Mouse (Mus musculus) heart, embryonic 11.5 days (tissue): ENCODE results near the gene Cdc26. TPM values are rescaled to one million over a fixed set of nuclear protein-coding genes. Genes with fewer than 3 reads are reported as not detected.

Experiments used
- ATAC-seq: fragments of 200-750 bp; cut with Nextera tagmentation; replicated peaks from 2 replicates; pipeline ENCODE4 v1.8.0; 2017; ENCODE audit warnings: moderate library complexity; ENCODE audit not compliant: insufficient number of reproducible peaks, low FRiP score, low TSS enrichment
- H3K27ac ChIP-seq: fragments of 300-500 bp; sonication (generic); 2 replicates; pipeline ENCODE4 v1.5.1; 2014; ENCODE audit warnings: mild to moderate bottlenecking, low read depth, low read length
- H3K27me3 ChIP-seq: fragments of 300-500 bp; sonication (generic); 2 replicates; pipeline ENCODE4 v1.6.1; 2014; ENCODE audit warnings: mild to moderate bottlenecking, low read length, mixed read lengths; ENCODE audit not compliant: control insufficient read depth, insufficient read depth
- H3K36me3 ChIP-seq: fragments of 300-500 bp; sonication (generic); 2 replicates; pipeline ENCODE4 v1.6.1; 2014; ENCODE audit warnings: mild to moderate bottlenecking, low read length, moderate library complexity, mixed read lengths; ENCODE audit not compliant: control insufficient read depth, insufficient read depth
- H3K4me1 ChIP-seq: fragments of 300-500 bp; sonication (generic); 2 replicates; pipeline ENCODE4 v1.6.1; 2014; ENCODE audit warnings: low read length; ENCODE audit not compliant: control insufficient read depth, insufficient read depth
- H3K4me2 ChIP-seq: fragments of 300-500 bp; sonication (generic); 2 replicates; pipeline ENCODE4 v1.6.1; 2014; ENCODE audit warnings: mild to moderate bottlenecking, moderate library complexity
- H3K4me3 ChIP-seq: fragments of 300-500 bp; sonication (generic); 2 replicates; pipeline ENCODE4 v1.5.1; 2014; ENCODE audit warnings: low read depth, low read length
- H3K9ac ChIP-seq: fragments of 300-500 bp; sonication (generic); 2 replicates; pipeline ENCODE4 v1.6.1; 2014; ENCODE audit warnings: mild to moderate bottlenecking, low read depth, low read length, moderate library complexity
- H3K9me3 ChIP-seq: fragments of 300-500 bp; sonication (generic); replicated peaks from 2 replicates; pipeline ENCODE4 v1.6.1; 2016; ENCODE audit warnings: low read length; ENCODE audit not compliant: control insufficient read depth
- WGBS: fragments of 180-500 bp; shearing (Covaris S2); extraction: QIAGEN DNeasy Blood & Tissue Kit; methylation state at CpG from one replicate; pipeline ENCODE4 v1.1.7; 2014; ENCODE audit not compliant: insufficient replicate concordance; 5-methylcytosine and 5-hydroxymethylcytosine counted together
- polyA plus RNA-seq: library from polyadenylated mRNA; unstranded; fragments of >200 nt; fragmentation: Nextera tagmentation; extraction: Ambion mirVana; gene quantifications from 2 replicates; pipeline ENCODE4 v1.2.1, GENCODE M21; 2014

Gene Cdc26
- 101 and 103 TPM in 2 replicates for polyA plus RNA-seq

DNA sequence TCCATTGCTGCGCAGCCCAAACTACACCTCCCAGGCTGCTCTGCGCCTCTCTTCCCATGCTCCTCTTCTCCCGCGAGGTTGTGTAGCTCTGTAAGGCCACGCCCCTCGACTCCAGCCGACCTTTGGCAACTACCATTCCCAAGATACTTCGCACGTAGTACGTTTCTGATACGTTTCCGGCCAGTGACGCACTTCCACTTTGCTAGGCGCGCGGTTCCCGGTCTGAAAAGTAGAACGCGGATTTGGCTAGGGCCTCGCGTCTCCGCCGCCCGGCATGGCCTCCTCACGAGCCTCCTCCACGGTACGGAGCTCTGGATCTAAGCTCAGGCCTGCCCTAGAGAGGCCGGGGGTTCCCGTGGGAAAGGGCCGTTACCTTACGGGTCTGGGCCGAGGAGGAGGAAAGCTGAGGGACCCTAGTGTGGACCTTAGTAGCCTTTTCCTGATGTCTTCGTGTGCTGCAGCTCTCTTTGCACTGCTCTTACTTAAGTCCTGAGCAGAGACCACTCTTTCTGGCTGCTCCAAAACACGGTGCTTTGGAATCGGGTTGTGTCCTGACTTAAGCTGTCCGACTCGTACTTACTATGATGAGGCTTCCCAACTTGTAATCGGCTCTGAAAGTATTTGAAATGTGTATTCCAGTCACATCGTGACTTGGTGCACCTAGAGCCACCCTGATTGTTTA is at the start of gene Cdc26, which contains the start of gene Prpf4:
TSS of gene Cdc26 (minus strand) at position 42 of the 682 bp plus-strand sequence.
TSS of gene Prpf4 (plus strand) at position 197 of the 682 bp plus-strand sequence.
- H3K36me3 ChIP-seq = peaks cover 10% of the 10 kb centered on the region
- H3K4me1 ChIP-seq = peaks cover 11% of the 10 kb centered on the region
- peak; percentile 98 for ATAC-seq
- peak within 1 kb of the TSS; percentile 66 for H3K4me3 ChIP-seq
- peak within 1 kb of the TSS; percentile 81 for H3K27ac ChIP-seq
- WGBS = under 1% methylated on average over 39 of the region's 39 CpGs
- H3K9ac ChIP-seq = peak within 1 kb of the TSS; percentile 83
- H3K27me3 ChIP-seq = no peaks in the 10 kb centered on the region
- no peaks in the 10 kb centered on the region for H3K9me3 ChIP-seq
- H3K4me2 ChIP-seq = peak within 1 kb of the TSS; percentile 66

DNA sequence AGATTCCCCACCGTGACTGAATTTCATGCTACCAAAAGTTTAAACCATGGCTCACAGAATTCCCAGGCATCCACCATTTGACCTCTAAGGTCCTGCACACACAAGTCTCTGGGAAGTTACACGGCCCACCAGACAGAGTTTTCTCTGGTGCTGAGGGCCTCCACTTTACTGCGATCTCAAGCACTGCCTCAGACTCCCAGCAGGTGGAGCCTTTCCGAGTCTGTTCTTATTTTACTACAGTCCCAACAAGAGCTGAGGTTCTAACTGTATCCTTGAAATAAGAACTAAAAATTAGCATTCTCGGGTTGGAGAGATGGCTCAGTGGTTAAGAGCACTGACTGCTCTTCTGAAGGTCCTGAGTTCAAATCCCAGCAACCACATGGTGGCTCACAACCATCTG is 46.6 kb upstream of the Cdc26 start:
- Histone ChIP-seq H3K9ac (no peak overlapping the region), H3K36me3 (no peaks in the 10 kb centered on the region), H3K4me3 (no peak overlapping the region), H3K9me3 (no peaks in the 10 kb centered on the region), H3K27ac (no peak overlapping the region), H3K4me1 (no peaks in the 10 kb centered on the region), H3K4me2 (no peak overlapping the region), H3K27me3 (no peaks in the 10 kb centered on the region)
- WGBS = 47% methylated on average over 5 of the region's 5 CpGs
- no peak for ATAC-seq

DNA sequence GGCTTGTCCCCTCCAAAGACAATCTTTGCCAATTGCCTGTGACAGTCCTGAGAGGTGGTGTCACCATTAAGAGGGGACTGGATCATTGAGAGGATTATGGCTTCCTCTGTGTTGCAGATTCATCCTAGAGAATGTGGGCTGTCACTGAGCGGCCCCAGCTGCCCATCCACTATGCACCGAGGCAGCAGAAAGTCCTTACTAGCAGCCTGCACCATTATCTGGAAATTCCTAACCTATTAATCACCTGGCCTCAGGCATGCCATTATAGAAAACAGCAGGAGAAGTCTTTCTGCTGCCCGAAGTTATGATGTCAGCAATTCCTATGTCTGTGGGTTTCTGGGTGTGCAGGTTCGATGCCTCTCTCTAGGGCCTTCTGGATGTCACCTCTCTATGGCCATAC is 32.5 kb upstream of the Cdc26 start:
- Histone ChIP-seq H3K4me2 (no peak overlapping the region), H3K9ac (no peak overlapping the region), H3K4me1 (no peaks in the 10 kb centered on the region), H3K9me3 (no peaks in the 10 kb centered on the region), H3K4me3 (no peak overlapping the region), H3K27ac (no peak overlapping the region), H3K27me3 (no peaks in the 10 kb centered on the region), H3K36me3 (no peaks in the 10 kb centered on the region)
- ATAC-seq = no peak
- 60% methylated on average over 4 of the region's 4 CpGs for WGBS

DNA sequence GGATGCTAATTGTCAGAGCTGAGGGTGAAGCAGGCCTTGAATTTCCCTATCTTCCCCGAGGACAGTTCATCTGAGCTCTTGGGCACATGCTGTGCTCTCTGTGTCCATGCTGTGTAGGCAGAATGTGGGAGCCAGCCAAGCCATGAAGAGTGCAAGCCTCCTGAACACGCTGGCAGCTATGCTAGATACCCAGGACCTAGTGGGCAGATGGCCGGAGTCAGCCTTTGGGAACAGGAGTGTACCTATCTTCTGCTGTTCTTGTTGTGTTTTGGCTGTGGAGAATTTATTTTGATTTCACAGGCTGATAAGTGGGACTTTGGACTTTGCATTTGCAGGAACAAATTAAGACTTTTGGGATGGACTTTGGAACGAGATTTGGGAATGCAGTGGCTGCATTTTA is 32.1 kb upstream of the Cdc26 start:
- WGBS = 72% methylated on average over 4 of the region's 4 CpGs
- ATAC-seq = no peak
- no peak overlapping the region for H3K27ac ChIP-seq
- H3K4me3 ChIP-seq = no peak overlapping the region
- H3K9me3 ChIP-seq = no peaks in the 10 kb centered on the region
- H3K4me1 ChIP-seq = no peaks in the 10 kb centered on the region
- no peak overlapping the region for H3K9ac ChIP-seq
- no peak overlapping the region for H3K4me2 ChIP-seq
- H3K36me3 ChIP-seq = no peaks in the 10 kb centered on the region
- no peaks in the 10 kb centered on the region for H3K27me3 ChIP-seq

DNA sequence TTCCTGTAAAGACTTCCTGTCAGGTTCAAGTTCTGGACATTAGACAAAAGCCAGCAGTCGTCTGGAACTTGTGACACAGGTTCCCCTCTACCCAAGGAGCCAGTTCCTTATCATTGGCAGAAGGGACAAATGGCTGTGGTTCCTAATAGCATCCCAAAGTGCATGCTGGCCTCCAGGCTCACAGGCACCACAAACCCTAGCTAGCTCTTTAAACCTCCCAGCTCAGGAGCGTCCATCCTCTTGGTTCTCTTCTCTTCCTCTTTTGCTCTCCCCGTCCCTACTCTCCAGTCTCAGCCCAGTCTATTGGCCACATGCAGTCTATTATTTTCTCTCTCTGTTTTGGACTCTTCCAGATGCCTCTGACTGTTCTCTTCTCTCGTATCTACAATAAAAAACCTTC is 31.4 kb upstream of the Cdc26 start:
- no peak overlapping the region for H3K4me2 ChIP-seq
- ATAC-seq = no peak
- no peak overlapping the region for H3K9ac ChIP-seq
- no peaks in the 10 kb centered on the region for H3K36me3 ChIP-seq
- 44% methylated on average over 4 of the region's 4 CpGs for WGBS
- H3K4me3 ChIP-seq = no peak overlapping the region
- H3K9me3 ChIP-seq = no peaks in the 10 kb centered on the region
- H3K27me3 ChIP-seq = no peaks in the 10 kb centered on the region
- H3K27ac ChIP-seq = no peak overlapping the region
- H3K4me1 ChIP-seq = no peaks in the 10 kb centered on the region

DNA sequence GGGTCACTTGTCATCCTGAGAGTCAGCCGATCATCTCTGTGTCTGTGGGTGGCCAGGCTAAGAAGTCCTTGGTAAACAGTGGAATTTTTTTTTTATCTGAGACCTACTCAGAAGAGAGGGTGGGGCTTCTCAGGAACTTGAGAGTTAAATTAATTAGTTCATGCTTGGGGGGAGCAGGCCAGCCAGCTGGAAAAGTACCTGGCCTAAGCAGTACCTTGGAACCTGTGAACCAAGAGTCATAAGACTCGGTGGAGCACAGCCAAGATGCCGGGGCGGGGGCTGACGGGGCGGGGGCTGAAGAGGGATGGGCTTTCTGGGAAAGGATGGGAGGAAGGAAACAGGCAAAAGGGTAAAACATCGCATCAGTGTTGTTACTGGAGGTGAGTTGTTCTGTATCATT is 29.4 kb upstream of the Cdc26 start:
- WGBS = 78% methylated on average over 7 of the region's 7 CpGs
- Histone ChIP-seq H3K9me3 (no peaks in the 10 kb centered on the region), H3K4me3 (no peak overlapping the region), H3K36me3 (no peaks in the 10 kb centered on the region), H3K9ac (no peak overlapping the region), H3K27ac (no peak overlapping the region), H3K4me2 (no peak overlapping the region), H3K27me3 (no peaks in the 10 kb centered on the region), H3K4me1 (no peaks in the 10 kb centered on the region)
- ATAC-seq = no peak

DNA sequence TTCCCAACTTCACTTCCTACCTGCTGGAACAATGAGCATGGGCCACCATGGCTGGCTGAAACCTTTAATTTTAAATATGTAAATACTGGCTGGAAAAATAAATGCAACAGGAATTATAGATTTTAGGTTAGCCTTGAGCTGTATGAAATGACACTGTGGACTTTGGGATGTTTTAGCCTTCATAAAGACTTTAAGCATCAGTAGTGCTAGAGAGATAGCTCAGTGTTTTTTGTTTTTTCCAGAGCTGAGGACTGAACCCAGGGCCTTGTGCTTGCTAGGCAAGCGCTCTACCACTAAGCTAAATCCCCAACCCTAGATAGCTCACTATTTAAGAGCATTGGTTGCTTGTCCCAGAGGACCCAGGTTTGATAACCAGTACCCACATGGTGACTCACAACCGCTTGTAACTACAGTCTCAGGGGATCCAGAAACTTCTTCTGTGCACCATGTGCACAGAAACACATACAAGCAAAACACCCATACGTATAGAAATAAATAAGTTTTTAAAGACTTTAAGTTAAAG is 28.9 kb upstream of the Cdc26 start:
- Histone ChIP-seq H3K4me1 (no peaks in the 10 kb centered on the region), H3K27ac (no peak overlapping the region)
- WGBS = 84% methylated on average over 3 of the region's 3 CpGs

DNA sequence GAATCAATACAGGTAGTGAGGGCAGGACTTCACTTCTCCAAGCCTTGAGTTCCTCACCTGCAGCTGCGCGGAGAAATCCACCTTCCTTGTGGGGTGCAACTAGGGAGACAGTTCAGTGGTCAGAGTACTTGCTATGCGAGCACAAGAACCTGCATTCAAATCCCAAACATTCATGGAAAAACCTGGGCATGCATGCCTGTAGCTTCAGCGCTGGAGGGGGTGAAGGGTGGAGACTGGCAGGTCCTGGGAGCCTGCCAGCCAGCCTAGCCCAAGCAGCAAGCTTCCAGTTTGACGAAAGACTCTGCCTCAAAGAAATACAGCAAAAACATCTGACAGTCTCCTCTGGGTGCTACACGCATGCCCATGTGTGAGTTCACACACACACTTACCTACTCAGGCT is 26.6 kb upstream of the Cdc26 start, which contains the start of gene Rnf183:
TSS of gene Rnf183 (minus strand) at position 172 of the 400 bp plus-strand sequence.
- Histone ChIP-seq H3K27me3 (no peaks in the 10 kb centered on the region), H3K27ac (no peak within 1 kb of the TSS), H3K36me3 (no peaks in the 10 kb centered on the region), H3K4me3 (no peak within 1 kb of the TSS), H3K4me1 (no peaks in the 10 kb centered on the region), H3K9ac (no peak within 1 kb of the TSS), H3K9me3 (no peaks in the 10 kb centered on the region), H3K4me2 (no peak within 1 kb of the TSS)
- 86% methylated on average over 6 of the region's 6 CpGs for WGBS
- no peak for ATAC-seq

More for the DNA sequence above, 28.9 kb upstream of the Cdc26 start:
- Histone ChIP-seq H3K4me2 (no peak overlapping the region), H3K9me3 (no peaks in the 10 kb centered on the region), H3K4me3 (no peak overlapping the region), H3K9ac (no peak overlapping the region), H3K27me3 (no peaks in the 10 kb centered on the region), H3K36me3 (no peaks in the 10 kb centered on the region)
- no peak for ATAC-seq
